Mouse (Mus musculus) CD4-positive, CD25-positive, alpha-beta regulatory T cell, adult 2 months (primary cell): ENCODE data around the gene Pcdh9.

ENCODE experiments used
- DNase-seq: peaks from one replicate; pipeline ENCODE4 v3.0.0-alpha.2; 2012; ENCODE audit warnings: low read depth, low spot score

Gene Pcdh9

DNA sequence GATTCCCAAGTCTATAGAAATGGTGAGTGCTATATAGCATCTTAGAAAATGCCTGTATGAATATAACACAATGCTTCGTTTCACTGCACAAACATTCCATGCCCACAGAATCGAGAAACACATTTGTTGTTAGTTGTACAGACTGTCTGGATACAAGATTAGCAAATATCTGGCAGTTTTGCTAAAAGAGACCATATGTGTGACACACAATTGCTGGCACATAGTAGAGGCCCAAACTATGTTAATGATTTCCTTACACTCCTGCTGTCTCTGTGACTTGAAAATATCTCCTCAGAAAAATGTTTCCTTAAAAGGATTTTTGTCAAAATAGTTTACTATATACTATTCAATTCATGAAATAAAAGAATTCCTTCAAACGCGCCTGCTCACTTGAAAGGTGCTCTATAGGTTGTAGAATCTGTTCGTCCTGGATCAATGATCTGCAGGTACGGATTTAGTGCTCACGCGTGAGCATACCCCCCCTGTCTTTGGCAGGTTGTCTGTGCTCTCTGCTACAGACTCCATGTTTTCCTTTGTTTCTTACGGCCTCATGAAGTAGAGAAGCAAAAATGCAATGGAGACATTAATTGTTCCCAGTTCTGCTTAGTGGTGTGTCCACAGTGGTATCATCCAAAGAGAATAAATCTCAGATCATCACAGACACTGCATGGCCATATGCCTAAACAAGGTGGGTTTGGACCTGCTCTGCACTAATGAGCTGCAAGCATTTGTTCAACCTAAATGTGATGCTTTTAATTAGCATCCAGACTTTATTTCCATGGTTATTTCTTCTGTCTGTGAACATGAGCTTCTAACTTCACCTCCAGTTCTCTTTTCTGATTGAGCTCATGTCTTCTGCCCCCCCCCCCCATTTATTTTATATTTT, 707.6 kb downstream of the Pcdh9 start:
- DNase-seq = no peak

DNA sequence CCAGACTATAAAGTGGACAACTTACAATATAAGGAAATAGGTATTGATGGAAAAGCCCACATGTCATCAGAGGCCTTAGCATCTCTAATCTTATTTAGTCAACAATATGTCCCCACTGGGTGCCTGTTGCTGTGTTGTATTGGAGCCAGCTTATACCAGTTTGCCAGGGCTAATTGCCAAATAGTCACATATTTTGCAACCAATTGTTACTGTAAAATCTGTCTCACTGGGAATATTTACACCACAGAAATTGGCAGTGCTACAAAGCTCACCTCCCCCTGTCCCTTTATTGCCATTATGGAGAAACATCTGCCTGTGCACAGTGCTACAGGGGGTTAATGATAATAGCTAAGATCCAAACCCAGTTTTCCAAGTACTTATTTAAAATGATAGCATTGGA, 721.3 kb downstream of the Pcdh9 start:
- no peak for DNase-seq

- no peak for DNase-seq
Measured at GRCm38 (mm10) chr14:93168367-93168766, 722.1 kb downstream of the Pcdh9 start.

DNA sequence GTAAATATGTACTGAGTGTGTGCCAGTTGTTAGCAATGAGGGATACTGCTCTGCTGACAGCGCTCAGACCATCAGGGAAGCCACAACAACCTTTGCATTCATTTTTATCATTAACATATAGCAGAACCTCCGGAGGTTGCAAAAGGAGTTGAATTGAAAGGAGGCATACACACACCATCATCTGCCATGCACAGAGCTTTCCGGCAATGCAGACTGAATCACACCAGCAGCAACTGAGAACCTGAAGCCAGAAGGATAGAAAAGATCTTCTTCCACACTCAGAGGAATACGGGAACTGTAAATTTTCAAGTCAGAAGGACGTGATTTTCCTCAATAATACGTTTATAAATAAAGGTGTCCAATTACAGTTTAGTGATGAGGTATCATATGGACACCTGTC, 747.1 kb downstream of the Pcdh9 start:
- DNase-seq = no peak

DNA sequence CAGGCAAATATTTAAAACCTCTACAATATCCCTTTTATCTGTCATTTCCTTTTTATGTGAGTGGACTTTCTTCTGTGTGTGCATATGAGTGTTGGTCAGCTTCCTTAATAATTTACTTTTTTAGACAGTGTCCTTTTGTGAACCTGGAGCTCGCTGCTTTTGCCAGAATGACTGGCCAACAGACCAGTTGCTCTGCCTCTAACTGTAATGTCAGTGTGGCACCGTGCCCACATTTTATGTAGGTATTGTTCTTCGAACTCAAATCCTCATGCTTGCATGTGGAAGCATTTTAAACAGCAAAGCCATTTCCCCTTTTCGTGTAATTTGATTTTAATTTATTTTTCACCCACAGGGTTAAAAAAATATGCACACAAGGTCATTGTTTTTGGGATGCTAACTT, 748.4 kb downstream of the Pcdh9 start:
- no peak for DNase-seq

- no peak for DNase-seq
Measured at GRCm38 (mm10) chr14:93126993-93127392, 763.5 kb downstream of the Pcdh9 start.

DNA sequence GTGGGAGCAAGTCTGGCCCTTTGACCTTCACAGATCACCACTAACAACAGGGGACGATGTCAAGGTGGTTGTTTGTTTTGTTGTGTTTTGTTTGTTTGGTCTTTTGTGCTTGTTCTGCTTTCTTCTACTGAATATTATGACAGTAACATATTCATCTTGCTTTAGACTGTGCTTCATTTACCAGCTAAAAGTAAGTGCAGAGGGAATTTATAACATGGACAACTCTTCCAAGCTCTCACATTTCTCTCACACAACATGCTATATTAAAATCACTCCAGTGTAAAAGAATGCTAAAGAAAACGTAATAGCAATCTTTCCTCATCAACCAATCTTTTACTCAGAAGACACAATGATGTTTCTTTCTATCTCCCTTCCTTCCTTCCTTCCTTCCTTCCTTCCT, 787.7 kb downstream of the Pcdh9 start:
- no peak for DNase-seq

- DNase-seq = no peak
Measured at GRCm38 (mm10) chr14:93095081-93095480, 795.4 kb downstream of the Pcdh9 start.

DNA sequence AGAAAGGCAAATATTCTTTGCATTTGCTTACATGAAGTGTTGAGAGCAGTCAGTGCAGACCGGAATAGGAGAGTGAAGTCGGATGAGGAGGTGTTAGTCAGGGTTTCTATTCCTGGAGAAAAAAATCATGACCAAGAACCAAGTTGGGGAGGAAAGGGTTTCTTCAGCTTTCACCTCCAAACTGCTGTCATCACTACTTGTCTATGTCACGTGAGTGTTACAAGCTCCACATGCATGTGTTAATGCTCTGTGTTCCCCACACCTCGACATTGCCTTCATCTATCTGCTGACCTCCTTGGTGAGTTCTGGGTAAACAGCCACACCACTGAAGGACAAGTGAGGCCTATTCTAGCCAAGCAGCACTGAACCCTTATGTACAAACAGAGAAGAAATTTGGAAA, 797.7 kb downstream of the Pcdh9 start:
- no peak for DNase-seq

- DNase-seq = no peak
Measured at GRCm38 (mm10) chr14:93085646-93086045, 804.8 kb downstream of the Pcdh9 start.

- DNase-seq = no peak
Measured at GRCm38 (mm10) chr14:93083140-93083539, 807.3 kb downstream of the Pcdh9 start.

- no peak for DNase-seq
Measured at GRCm38 (mm10) chr14:93080910-93081309, 809.6 kb downstream of the Pcdh9 start.

- DNase-seq = no peak
Measured at GRCm38 (mm10) chr14:93075761-93076160, 814.7 kb downstream of the Pcdh9 start.

DNA sequence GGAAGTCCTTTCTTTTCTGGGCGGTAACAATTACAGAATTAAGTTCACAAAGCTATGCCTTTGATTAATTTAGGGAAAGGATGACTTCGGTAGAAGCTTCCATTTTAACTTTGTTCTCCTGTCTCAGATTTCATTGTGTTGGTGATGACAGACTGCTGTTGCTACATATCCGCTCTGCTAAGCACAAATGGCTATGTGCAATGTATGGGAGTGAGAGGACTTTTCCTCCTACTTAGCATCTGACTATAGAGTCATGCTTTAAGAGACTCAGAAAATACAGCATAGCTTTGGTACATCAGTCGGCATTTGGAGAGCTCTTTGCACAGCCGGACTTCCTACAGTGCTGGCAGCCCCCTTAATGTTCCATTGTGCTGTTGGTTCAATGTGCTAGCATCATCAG, 818.1 kb downstream of the Pcdh9 start:
- no peak for DNase-seq

DNA sequence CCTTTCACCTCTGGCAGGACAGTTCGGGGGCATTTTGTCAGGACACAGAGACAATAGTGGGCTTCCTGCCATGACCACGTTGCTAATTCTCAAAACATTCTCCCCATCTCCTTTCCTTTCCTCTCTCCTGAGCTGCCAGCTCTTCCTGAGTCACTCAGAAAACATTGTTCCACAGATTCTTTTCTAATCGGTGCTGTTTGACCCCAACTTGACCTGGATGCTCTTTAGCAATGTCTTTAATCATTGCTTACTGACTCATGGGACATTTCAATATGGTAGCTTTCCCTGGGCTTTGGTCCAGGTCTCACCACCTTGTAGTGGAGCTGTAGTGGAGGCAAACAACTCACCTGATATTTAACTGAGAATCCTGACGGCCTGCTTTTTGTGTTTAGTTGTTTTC, 820.3 kb downstream of the Pcdh9 start:
- DNase-seq = no peak

GRCm38 (mm10) chr14:93067411-93068336, 822.8 kb downstream of the Pcdh9 start:
- no peak for DNase-seq

GRCm38 (mm10) chr14:93066732-93067410, 823.6 kb downstream of the Pcdh9 start:
- no peak for DNase-seq

- DNase-seq = no peak
Measured at GRCm38 (mm10) chr14:93061824-93062620, 828.5 kb downstream of the Pcdh9 start.

GRCm38 (mm10) chr14:93058799-93059198, 831.7 kb downstream of the Pcdh9 start:
- DNase-seq = no peak

DNA sequence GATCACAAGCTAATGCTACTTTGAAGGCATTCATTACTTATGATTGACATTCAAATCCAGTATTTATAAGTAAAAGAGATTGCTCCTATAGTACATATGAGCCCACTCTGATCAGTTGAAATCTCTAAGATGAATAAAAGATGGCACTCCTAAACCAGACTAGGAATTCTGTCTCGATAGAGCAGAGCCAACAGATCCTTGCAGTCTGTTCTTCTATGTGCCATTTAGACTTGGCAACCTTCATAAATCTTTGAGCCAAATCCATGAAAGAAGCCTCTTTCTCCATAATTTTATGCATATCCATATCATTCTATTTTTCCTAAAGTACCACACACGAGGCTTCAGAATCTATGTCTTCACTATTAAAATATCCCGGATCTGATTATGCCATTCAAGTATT, 834.5 kb downstream of the Pcdh9 start:
- DNase-seq = no peak

DNA sequence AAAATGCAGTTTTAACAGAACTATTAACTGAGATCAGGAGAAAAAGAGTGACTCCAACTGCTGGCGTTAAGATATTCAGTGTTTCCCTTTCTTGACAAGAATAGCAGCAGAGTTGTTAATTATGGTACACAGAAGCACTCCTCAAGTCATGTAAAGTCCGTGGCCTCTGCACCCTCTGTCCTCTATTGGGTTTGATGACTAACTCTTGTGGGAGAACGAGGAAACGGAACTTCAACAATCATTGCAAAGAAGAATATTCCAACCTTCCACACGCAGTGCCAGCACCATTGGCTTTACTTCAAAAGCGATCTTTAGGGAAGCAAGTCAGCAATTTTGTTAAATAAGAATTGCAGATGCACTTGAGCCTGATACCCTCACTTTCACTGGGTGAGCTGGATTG, 849.9 kb downstream of the Pcdh9 start:
- no peak for DNase-seq
